Mouse (Mus musculus): Measurements from ENCODE around the gene Atp13a3. TPM values are rescaled to one million over a fixed set of nuclear protein-coding genes. Genes with fewer than 3 reads are reported as not detected.

Atp13a3 gene
- polyA plus RNA-seq, 1 experiment from 2014 or later = 22.6 TPM

- DNase-seq (ENCODE audit: low spot score) (no peak), ATAC-seq (replicated peaks; ENCODE audit: low FRiP score) (no peak)
- WGBS = 84% methylated on average over 4 of the region's 4 CpGs
- Histone ChIP-seq H3K4me1 (replicated peaks; ENCODE audit: control insufficient read depth, insufficient read depth, low read length) (no peaks in the 10 kb centered on the region; the same call in 1 of the 2 replicates), H3K36me3 (ENCODE audit: control insufficient read depth, insufficient read depth, low read length) (no peaks in the 10 kb centered on the region), H3K27me3 (replicated peaks; ENCODE audit: control insufficient read depth, insufficient read depth, low read length) (no peaks in the 10 kb centered on the region), H3K27ac (ENCODE audit: low read depth, low read length) (no peak overlapping the region), H3K9ac (ENCODE audit: low read depth, low read length) (no peak overlapping the region), H3K9me3 (ENCODE audit: control insufficient read depth, low read length) (no peaks in the 10 kb centered on the region), H3K4me3 (ENCODE audit: low read depth, low read length) (no peak overlapping the region), H3K4me2 (no peak overlapping the region)
These were observed 35.6 kb upstream of the Atp13a3 start for GRCm38 (mm10) chr16:30441409-30441808.

GRCm38 (mm10) chr16:30439841-30440240 is 34.1 kb upstream of the Atp13a3 start:
- ATAC-seq (replicated peaks; ENCODE audit: low FRiP score) (no peak), DNase-seq (ENCODE audit: low spot score) (no peak)
- Histone ChIP-seq H3K4me2 (no peak overlapping the region), H3K9me3 (ENCODE audit: control insufficient read depth, low read length) (no peaks in the 10 kb centered on the region), H3K4me1 (replicated peaks; ENCODE audit: control insufficient read depth, insufficient read depth, low read length) (no peaks in the 10 kb centered on the region; the same call in 1 of the 2 replicates), H3K9ac (ENCODE audit: low read depth, low read length) (no peak overlapping the region), H3K36me3 (ENCODE audit: control insufficient read depth, insufficient read depth, low read length) (no peaks in the 10 kb centered on the region), H3K4me3 (ENCODE audit: low read depth, low read length) (no peak overlapping the region), H3K27ac (ENCODE audit: low read depth, low read length) (no peak overlapping the region), H3K27me3 (replicated peaks; ENCODE audit: control insufficient read depth, insufficient read depth, low read length) (no peaks in the 10 kb centered on the region)
- WGBS = 69% methylated on average over 5 of the region's 5 CpGs

GRCm38 (mm10) chr16:30439411-30439810 is 33.6 kb upstream of the Atp13a3 start:
- H3K36me3 ChIP-seq (ENCODE audit: control insufficient read depth, insufficient read depth, low read length) = no peaks in the 10 kb centered on the region
- H3K27ac ChIP-seq (ENCODE audit: low read depth, low read length) = no peak overlapping the region
- no peaks in the 10 kb centered on the region; the same call in 1 of the 2 replicates for H3K4me1 ChIP-seq (replicated peaks; ENCODE audit: control insufficient read depth, insufficient read depth, low read length)
- H3K9me3 ChIP-seq (ENCODE audit: control insufficient read depth, low read length) = no peaks in the 10 kb centered on the region
- no peak overlapping the region for H3K4me2 ChIP-seq
- WGBS = 55% methylated on average over 6 of the region's 6 CpGs
- no peaks in the 10 kb centered on the region for H3K27me3 ChIP-seq (replicated peaks; ENCODE audit: control insufficient read depth, insufficient read depth, low read length)
- no peak overlapping the region for H3K4me3 ChIP-seq (ENCODE audit: low read depth, low read length)
- no peak for ATAC-seq (replicated peaks; ENCODE audit: low FRiP score)
- H3K9ac ChIP-seq (ENCODE audit: low read depth, low read length) = no peak overlapping the region
- no peak for DNase-seq (ENCODE audit: low spot score)

GRCm38 (mm10) chr16:30436276-30436675 is 30.5 kb upstream of the Atp13a3 start:
- no peaks in the 10 kb centered on the region for H3K9me3 ChIP-seq (ENCODE audit: control insufficient read depth, low read length)
- WGBS = 81% methylated on average over 7 of the region's 7 CpGs
- DNase-seq (ENCODE audit: low spot score) (no peak), ATAC-seq (replicated peaks; ENCODE audit: low FRiP score) (no peak)
- no peak overlapping the region for H3K9ac ChIP-seq (ENCODE audit: low read depth, low read length)
- H3K4me3 ChIP-seq (ENCODE audit: low read depth, low read length) = no peak overlapping the region
- H3K36me3 ChIP-seq (ENCODE audit: control insufficient read depth, insufficient read depth, low read length) = no peaks in the 10 kb centered on the region
- peaks cover 3% of the 10 kb centered on the region for H3K4me1 ChIP-seq (replicated peaks; ENCODE audit: control insufficient read depth, insufficient read depth, low read length)
- no peak overlapping the region for H3K27ac ChIP-seq (ENCODE audit: low read depth, low read length)
- no peak overlapping the region for H3K4me2 ChIP-seq
- no peaks in the 10 kb centered on the region for H3K27me3 ChIP-seq (replicated peaks; ENCODE audit: control insufficient read depth, insufficient read depth, low read length)

GRCm38 (mm10) chr16:30435393-30435792 is 29.6 kb upstream of the Atp13a3 start:
- Histone ChIP-seq H3K4me2 (no peak overlapping the region), H3K4me1 (replicated peaks; ENCODE audit: control insufficient read depth, insufficient read depth, low read length) (peaks cover 12% of the 10 kb centered on the region), H3K36me3 (ENCODE audit: control insufficient read depth, insufficient read depth, low read length) (no peaks in the 10 kb centered on the region), H3K9me3 (ENCODE audit: control insufficient read depth, low read length) (no peaks in the 10 kb centered on the region), H3K27me3 (replicated peaks; ENCODE audit: control insufficient read depth, insufficient read depth, low read length) (no peaks in the 10 kb centered on the region), H3K4me3 (ENCODE audit: low read depth, low read length) (no peak overlapping the region), H3K27ac (ENCODE audit: low read depth, low read length) (no peak overlapping the region), H3K9ac (ENCODE audit: low read depth, low read length) (no peak overlapping the region)
- DNase-seq (ENCODE audit: low spot score) (no peak), ATAC-seq (replicated peaks; ENCODE audit: low FRiP score) (no peak)
- WGBS = 70% methylated on average over 4 of the region's 4 CpGs

- Histone ChIP-seq H3K36me3 (ENCODE audit: control insufficient read depth, insufficient read depth, low read length) (no peaks in the 10 kb centered on the region), H3K27ac (ENCODE audit: low read depth, low read length) (no peak overlapping the region), H3K4me1 (replicated peaks; ENCODE audit: control insufficient read depth, insufficient read depth, low read length) (peaks cover 18% of the 10 kb centered on the region), H3K4me2 (no peak overlapping the region), H3K9me3 (ENCODE audit: control insufficient read depth, low read length) (no peaks in the 10 kb centered on the region), H3K4me3 (ENCODE audit: low read depth, low read length) (no peak overlapping the region), H3K9ac (ENCODE audit: low read depth, low read length) (no peak overlapping the region), H3K27me3 (replicated peaks; ENCODE audit: control insufficient read depth, insufficient read depth, low read length) (no peaks in the 10 kb centered on the region)
- DNase-seq (ENCODE audit: low spot score) (no peak), ATAC-seq (replicated peaks; ENCODE audit: low FRiP score) (no peak)
- WGBS = 78% methylated on average over 3 of the region's 3 CpGs
These were observed 27.4 kb upstream of the Atp13a3 start for GRCm38 (mm10) chr16:30433148-30433547.

GRCm38 (mm10) chr16:30432111-30432510 is 26.3 kb upstream of the Atp13a3 start:
- no peak for ATAC-seq (replicated peaks; ENCODE audit: low FRiP score)

GRCm38 (mm10) chr16:30430512-30431088 is 24.8 kb upstream of the Atp13a3 start:
- Histone ChIP-seq H3K9me3 (ENCODE audit: control insufficient read depth, low read length) (no peaks in the 10 kb centered on the region), H3K4me2 (no peak overlapping the region), H3K4me3 (ENCODE audit: low read depth, low read length) (no peak overlapping the region), H3K27me3 (replicated peaks; ENCODE audit: control insufficient read depth, insufficient read depth, low read length) (no peaks in the 10 kb centered on the region), H3K36me3 (ENCODE audit: control insufficient read depth, insufficient read depth, low read length) (no peaks in the 10 kb centered on the region), H3K4me1 (replicated peaks; ENCODE audit: control insufficient read depth, insufficient read depth, low read length) (peaks cover 24% of the 10 kb centered on the region), H3K27ac (ENCODE audit: low read depth, low read length) (no peak overlapping the region), H3K9ac (ENCODE audit: low read depth, low read length) (no peak overlapping the region)
- DNase-seq (ENCODE audit: low spot score) (no peak), ATAC-seq (replicated peaks; ENCODE audit: low FRiP score) (no peak)
- 82% methylated on average over 2 of the region's 2 CpGs for WGBS

More at GRCm38 (mm10) chr16:30432111-30432510, 26.3 kb upstream of the Atp13a3 start:
- Histone ChIP-seq H3K4me3 (ENCODE audit: low read depth, low read length) (no peak overlapping the region), H3K4me2 (no peak overlapping the region), H3K27me3 (replicated peaks; ENCODE audit: control insufficient read depth, insufficient read depth, low read length) (no peaks in the 10 kb centered on the region), H3K36me3 (ENCODE audit: control insufficient read depth, insufficient read depth, low read length) (no peaks in the 10 kb centered on the region), H3K4me1 (replicated peaks; ENCODE audit: control insufficient read depth, insufficient read depth, low read length) (peaks cover 18% of the 10 kb centered on the region), H3K9ac (ENCODE audit: low read depth, low read length) (no peak overlapping the region), H3K9me3 (ENCODE audit: control insufficient read depth, low read length) (no peaks in the 10 kb centered on the region), H3K27ac (ENCODE audit: low read depth, low read length) (no peak overlapping the region)
- no peak for DNase-seq (ENCODE audit: low spot score)
- WGBS = 80% methylated on average over 2 of the region's 2 CpGs

GRCm38 (mm10) chr16:30428753-30429260 is 23.0 kb upstream of the Atp13a3 start:
- Histone ChIP-seq H3K4me3 (ENCODE audit: low read depth, low read length) (no peak overlapping the region), H3K4me2 (no peak overlapping the region), H3K4me1 (replicated peaks; ENCODE audit: control insufficient read depth, insufficient read depth, low read length) (peaks cover 24% of the 10 kb centered on the region), H3K27ac (ENCODE audit: low read depth, low read length) (no peak overlapping the region), H3K27me3 (replicated peaks; ENCODE audit: control insufficient read depth, insufficient read depth, low read length) (no peaks in the 10 kb centered on the region), H3K9me3 (ENCODE audit: control insufficient read depth, low read length) (no peaks in the 10 kb centered on the region), H3K36me3 (ENCODE audit: control insufficient read depth, insufficient read depth, low read length) (no peaks in the 10 kb centered on the region), H3K9ac (ENCODE audit: low read depth, low read length) (no peak overlapping the region)
- 65% methylated on average over 4 of the region's 4 CpGs for WGBS
- DNase-seq (ENCODE audit: low spot score) (no peak), ATAC-seq (replicated peaks; ENCODE audit: low FRiP score) (no peak; the same call in 1 of the 2 replicates)

Data from liver, embryonic 11.5 days (tissue).